Mouse (Mus musculus) stomach, embryonic 15.5 days (tissue): ENCODE results near the gene Ccdc3. TPM values are rescaled to one million over a fixed set of nuclear protein-coding genes. Genes with fewer than 3 reads are reported as not detected.

Source experiments
- polyA plus RNA-seq: library from polyadenylated mRNA; unstranded; fragments of >200 nt; fragmentation: Nextera tagmentation; extraction: Ambion mirVana; gene quantifications from 2 replicates; pipeline ENCODE4 v1.2.1, GENCODE M21; 2015

Ccdc3 gene
- polyA plus RNA-seq, 1 experiment from 2014 or later: 18.0 TPM

Other genes with a start within 250 kb of the Ccdc3 start
- gene Phyh, start 218.8 kb upstream of the Ccdc3 start, polyA plus RNA-seq: 68.4 and 69.4 TPM in 2 replicates
- gene Ucma, start 161.7 kb upstream of the Ccdc3 start, polyA plus RNA-seq: not detected in 2 replicates
- 28.4 and 29.0 TPM in 2 replicates for gene Mcm10, start 125.0 kb upstream of the Ccdc3 start, polyA plus RNA-seq
- gene Optn, start 73.7 kb upstream of the Ccdc3 start, polyA plus RNA-seq: 11.2 and 12.4 TPM in 2 replicates